Mouse (Mus musculus): ENCODE data around the gene Hs6st3.
A peak's percentile ranks its signal among the peaks of the same experiment; 100 is the strongest.
"Not testable (repeated sequence)": the region's sequence is repeated elsewhere in the genome, so short reads cannot be mapped to it uniquely, and the experiment has no call there.

Gene Hs6st3

GRCm38 (mm10) chr14:119250353-119250752 is 112.2 kb downstream of the Hs6st3 start:
- no peak for DNase-seq

GRCm38 (mm10) chr14:119255396-119255795 is 117.3 kb downstream of the Hs6st3 start:
- no peak for DNase-seq

DNA sequence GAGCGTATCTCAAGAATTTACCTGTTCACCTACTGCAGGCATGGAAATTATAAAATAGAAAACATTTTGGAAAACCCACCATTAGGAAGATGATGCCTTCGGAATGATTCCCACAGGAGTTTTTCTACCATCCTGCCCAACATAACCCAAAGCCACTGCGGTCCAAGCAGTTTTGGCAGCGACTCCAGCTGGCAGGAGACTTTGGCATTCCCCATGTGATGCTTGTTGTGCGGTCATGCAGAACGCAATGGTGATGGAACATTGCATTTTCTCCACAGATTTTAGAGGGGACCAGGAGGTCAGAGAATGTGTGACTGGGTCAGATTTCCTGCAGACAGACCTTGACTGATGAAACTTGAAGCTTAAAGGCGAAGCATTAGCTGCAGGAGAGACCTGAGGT is 118.9 kb downstream of the Hs6st3 start:
- peak; percentile 48 for DNase-seq

DNA sequence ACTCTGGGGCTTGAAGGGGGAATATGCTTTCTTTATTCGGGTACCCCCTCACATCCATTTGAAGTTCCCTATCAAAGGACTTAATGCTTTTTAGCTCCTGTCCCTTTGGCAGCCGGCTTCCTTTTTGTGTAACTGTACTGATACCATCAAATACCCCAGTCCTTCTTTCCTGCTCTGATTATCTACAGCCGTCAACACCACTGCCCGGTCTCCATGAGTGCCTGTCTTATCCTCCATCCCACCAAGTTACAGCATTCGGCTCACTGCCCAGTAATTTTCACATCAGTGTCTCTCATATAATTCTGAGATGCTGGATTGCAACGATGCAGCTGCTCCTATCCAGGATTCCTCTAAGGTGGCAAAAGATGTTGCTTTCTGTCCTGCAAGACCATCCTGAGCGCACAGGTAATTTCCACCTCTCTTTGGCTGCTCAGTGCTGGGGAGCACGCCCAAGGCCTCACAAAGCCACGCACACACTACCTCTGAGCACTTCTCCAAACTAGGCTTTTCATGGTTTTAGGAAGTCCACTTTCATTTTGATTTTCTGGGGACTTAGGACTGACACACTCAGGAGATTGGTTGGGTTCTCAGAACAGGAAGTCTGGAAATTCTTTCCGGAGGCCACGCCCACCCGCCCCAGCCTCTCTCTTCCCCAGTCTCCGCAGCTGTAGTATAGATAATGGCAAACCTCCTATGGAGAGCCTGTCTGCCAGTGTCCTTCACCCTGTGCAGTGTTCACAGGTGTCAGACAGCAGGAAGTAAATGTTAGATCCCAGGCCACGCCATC is 122.2 kb downstream of the Hs6st3 start:
- no peak for DNase-seq

DNA sequence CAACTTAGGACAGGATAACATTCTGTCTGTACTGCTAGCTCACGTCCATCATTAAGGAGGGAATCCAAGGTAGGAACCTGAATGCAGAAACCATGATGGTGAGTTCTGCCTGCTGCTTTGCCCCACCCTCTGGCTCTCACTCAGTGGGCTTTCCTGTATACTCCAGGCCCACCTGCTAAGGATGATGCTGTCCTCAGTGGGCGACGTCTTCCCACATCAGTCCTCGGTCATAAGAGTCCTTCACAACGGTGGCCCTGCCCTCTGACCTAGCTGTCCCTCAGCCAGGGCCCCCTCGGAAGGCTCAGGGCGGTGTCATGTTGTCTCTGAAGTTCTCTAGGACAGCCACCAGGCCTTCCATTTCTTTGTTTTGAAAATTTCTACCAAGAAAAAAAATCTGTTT is 128.2 kb downstream of the Hs6st3 start:
- no peak for DNase-seq

- no peak for DNase-seq
Observed at GRCm38 (mm10) chr14:119273088-119273487, 134.9 kb downstream of the Hs6st3 start.

DNA sequence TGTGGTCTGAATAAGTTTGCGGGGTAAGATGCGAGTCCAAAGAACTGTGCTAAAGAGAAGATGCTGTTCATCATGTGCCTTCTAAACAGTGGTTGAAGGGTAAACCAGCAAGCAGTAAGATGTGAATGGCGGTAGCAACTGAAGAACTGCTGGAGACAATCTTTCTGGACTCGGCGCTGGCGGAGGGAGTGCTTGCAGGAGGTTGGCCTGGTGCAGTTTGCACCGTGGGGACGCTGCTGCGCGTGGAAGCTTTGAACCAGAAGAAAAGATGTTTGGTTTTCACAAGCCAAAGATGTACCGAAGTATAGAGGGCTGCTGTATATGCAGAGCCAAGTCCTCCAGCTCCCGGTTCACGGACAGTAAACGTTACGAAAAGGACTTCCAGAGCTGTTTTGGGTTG is 140.0 kb downstream of the Hs6st3 start:
- DNase-seq, result not testable (repeated sequence)

GRCm38 (mm10) chr14:119283951-119284350 is 145.8 kb downstream of the Hs6st3 start:
- no peak for DNase-seq

DNA sequence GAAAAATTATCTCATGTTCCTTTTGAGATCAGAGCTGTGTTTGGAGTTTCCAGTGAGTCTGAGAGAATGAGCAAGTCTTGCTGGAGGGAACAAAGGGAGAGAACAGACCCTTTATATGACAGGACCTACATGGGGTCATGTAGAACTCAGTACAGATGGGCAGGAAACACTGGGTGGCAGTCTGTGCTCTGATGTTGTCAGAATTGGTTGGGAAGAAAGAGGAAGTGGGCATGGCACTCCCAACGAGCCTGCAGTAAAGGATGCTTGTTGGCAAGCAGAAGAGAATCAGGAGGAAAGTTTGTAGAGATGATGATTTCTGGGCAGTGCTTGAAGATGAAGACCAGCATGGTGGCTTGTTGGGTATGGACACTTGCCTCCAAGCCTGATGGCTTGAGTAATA is 151.5 kb downstream of the Hs6st3 start:
- no peak for DNase-seq

GRCm38 (mm10) chr14:119294071-119294470 is 155.9 kb downstream of the Hs6st3 start:
- DNase-seq, result no peak

GRCm38 (mm10) chr14:119306461-119306860 is 168.3 kb downstream of the Hs6st3 start:
- no peak for DNase-seq

GRCm38 (mm10) chr14:119318379-119318778 is 180.2 kb downstream of the Hs6st3 start:
- no peak for DNase-seq

GRCm38 (mm10) chr14:119347236-119347635 is 209.1 kb downstream of the Hs6st3 start:
- no peak for DNase-seq

- no peak for DNase-seq
Observed at GRCm38 (mm10) chr14:119361414-119361813, 223.3 kb downstream of the Hs6st3 start.

GRCm38 (mm10) chr14:119367866-119368425 is 229.8 kb downstream of the Hs6st3 start:
- DNase-seq, result no peak

- no peak for DNase-seq
Observed at GRCm38 (mm10) chr14:119369274-119369673, 231.1 kb downstream of the Hs6st3 start.

GRCm38 (mm10) chr14:119370013-119370412 is 231.9 kb downstream of the Hs6st3 start:
- peak; percentile 3 for DNase-seq

- DNase-seq, result no peak
Observed at GRCm38 (mm10) chr14:119379303-119379702, 241.2 kb downstream of the Hs6st3 start.

DNA sequence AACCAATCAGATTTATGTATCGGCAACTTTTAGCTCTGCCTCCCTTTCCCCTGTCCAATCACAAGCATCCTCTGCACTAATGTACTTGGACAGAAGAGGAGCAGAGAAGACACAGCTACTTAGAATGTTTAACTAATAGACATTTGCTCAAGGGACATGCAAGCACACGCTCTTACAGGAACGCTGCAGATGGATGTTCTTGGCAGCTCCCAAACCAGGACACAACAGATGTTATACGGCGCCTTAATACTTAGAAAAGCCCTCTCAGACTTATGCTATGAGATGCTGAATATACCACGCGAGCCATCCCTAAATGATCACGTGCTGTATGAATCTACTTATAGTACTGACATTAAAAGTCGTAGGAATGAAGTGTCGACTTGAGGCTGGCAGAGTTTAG is 263.5 kb downstream of the Hs6st3 start:
- DNase-seq, result no peak

GRCm38 (mm10) chr14:119409334-119410050 is 271.4 kb downstream of the Hs6st3 start:
- no peak for DNase-seq

DNA sequence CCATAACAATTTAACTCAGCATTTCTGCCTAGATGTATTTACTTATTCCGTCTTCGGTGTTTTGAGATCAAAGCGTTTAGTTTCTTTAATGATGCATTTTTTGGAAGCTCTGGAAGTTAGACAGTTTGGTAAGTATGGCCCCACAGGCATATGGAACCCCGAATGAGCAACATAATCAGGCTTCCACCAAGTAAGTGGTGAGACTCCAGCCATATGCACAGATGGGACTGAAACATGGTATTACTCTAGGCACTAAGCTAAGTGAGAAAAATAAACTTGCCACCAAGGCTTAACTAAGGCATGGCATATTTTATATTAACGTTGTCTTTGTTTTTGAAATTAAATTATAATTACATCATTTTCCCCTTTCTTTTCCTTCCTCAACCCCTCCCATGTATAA is 284.8 kb downstream of the Hs6st3 start:
- DNase-seq, result no peak

DNA sequence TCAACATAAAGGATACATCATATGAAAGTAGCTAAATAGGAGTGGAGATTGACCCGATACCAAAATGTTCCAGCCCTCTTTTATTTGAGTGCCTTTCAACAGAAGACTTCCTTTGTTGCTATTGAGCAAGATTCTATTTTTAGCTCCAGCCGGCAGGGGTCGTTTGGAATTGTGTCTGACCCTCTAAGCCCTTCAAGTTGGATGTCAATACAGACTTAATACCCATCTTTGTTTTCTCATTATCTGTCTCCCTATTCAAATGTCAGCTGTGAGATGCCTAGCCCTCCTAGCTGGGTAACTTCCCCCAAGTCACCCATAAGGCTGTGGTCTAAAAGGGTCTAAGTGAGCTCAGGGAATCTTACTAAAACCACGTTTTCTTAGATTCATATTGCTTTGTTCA is 312.3 kb downstream of the Hs6st3 start:
- DNase-seq, result no peak

GRCm38 (mm10) chr14:119451594-119451993 is 313.5 kb downstream of the Hs6st3 start:
- DNase-seq, result no peak

DNA sequence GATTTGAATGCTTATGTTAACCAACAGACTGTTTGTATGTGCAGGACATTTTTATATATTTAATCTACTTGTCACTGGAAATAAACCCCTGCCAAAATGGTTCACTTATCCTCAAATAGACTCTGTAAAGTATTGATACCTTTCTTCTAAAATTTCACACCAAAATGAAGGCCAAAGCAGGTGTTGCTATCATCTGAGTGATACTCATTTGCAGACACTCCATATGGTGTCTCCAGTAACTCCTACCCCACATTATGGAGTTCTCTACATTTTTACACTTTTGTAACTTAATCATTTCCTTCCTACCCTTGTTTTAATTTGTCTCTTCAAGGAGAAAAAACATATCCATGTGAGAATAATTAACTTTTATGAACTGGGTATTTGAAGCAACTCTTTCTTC is 314.2 kb downstream of the Hs6st3 start:
- DNase-seq, result no peak
